34 mouse cellular contexts compared by ENCODE assay signal in genomic region chr3:50160756-50161155, GRCm38 (mm10).
"Had no signal": no experiment of that assay in that cellular context is flagged by ENCODE, and none has a peak within 500 bp of the region (broad histone marks: within the 10 kb centered on the region; RNA-seq: fewer than 3 reads in every experiment).

No protein-coding gene starts in this region.

- H3K4me1 ChIP-seq: heart, embryonic 10.5 days; heart, embryonic 12.5 days; heart, embryonic 13.5 days; heart, embryonic 15.5 days; hindbrain, embryonic 10.5 days; hindbrain, embryonic 12.5 days; hindbrain, embryonic 15.5 days; intestine, embryonic 15.5 days; kidney, embryonic 15.5 days had no signal

- ATAC-seq: hindbrain, embryonic 16.5 days; hindbrain, postnatal 0 days; inflammation-experienced regulatory T-cells, adult 6 months; intestine, embryonic 15.5 days; intestine, embryonic 16.5 days; intestine, postnatal 0 days had no signal

- H3K36me3 ChIP-seq: heart, embryonic 10.5 days; heart, embryonic 12.5 days; heart, embryonic 13.5 days; heart, embryonic 15.5 days; hindbrain, embryonic 10.5 days; hindbrain, embryonic 12.5 days; hindbrain, embryonic 15.5 days; intestine, embryonic 15.5 days; kidney, embryonic 15.5 days had no signal

- H3K9ac ChIP-seq: heart, embryonic 12.5 days; heart, embryonic 13.5 days; heart, embryonic 15.5 days; hindbrain, embryonic 12.5 days; hindbrain, embryonic 14.5 days; hindbrain, embryonic 15.5 days; intestine, embryonic 15.5 days; kidney, embryonic 15.5 days had no signal

- H3K27me3 ChIP-seq: heart, embryonic 12.5 days; heart, embryonic 13.5 days; heart, embryonic 15.5 days; hindbrain, embryonic 12.5 days; hindbrain, embryonic 15.5 days; intestine, embryonic 15.5 days; kidney, embryonic 15.5 days had no signal

- H3K4me2 ChIP-seq: heart, embryonic 11.5 days; heart, embryonic 12.5 days; heart, embryonic 13.5 days; heart, embryonic 15.5 days; hindbrain, embryonic 12.5 days; hindbrain, embryonic 14.5 days; hindbrain, embryonic 15.5 days; intestine, embryonic 15.5 days; kidney, embryonic 15.5 days had no signal

- DNase-seq: heart, postnatal 10 days; heart, postnatal 14 days; heart, postnatal 36 days; heart, postnatal 4 days; kidney, adult 11 months; kidney, adult 18-20 months; kidney, adult 2 months; kidney, adult 8-10 months; kidney, adult 9 months; kidney, postnatal 10 days; kidney, postnatal 14 days; kidney, postnatal 25 days; kidney, postnatal 36 days; kidney, postnatal 4 days; layer of hippocampus, adult 9-11 months; layer of hippocampus, postnatal 36 days had no signal

- H3K9me3 ChIP-seq: heart, embryonic 10.5 days; heart, embryonic 12.5 days; heart, embryonic 13.5 days; heart, embryonic 15.5 days; hindbrain, embryonic 10.5 days; hindbrain, embryonic 12.5 days; hindbrain, embryonic 15.5 days; intestine, embryonic 15.5 days; kidney, embryonic 15.5 days had no signal

- H3K4me3 ChIP-seq: heart, embryonic 10.5 days; heart, embryonic 12.5 days; heart, embryonic 13.5 days; heart, embryonic 15.5 days; hindbrain, embryonic 10.5 days; hindbrain, embryonic 12.5 days; hindbrain, embryonic 15.5 days; intestine, embryonic 15.5 days; kidney, embryonic 15.5 days; layer of hippocampus, adult 2 months had no signal

- H3K27ac ChIP-seq: heart, embryonic 10.5 days; heart, embryonic 13.5 days; heart, embryonic 15.5 days; hindbrain, embryonic 10.5 days; hindbrain, embryonic 12.5 days; hindbrain, embryonic 14.5 days; hindbrain, embryonic 15.5 days; hindbrain, postnatal 0 days; intestine, embryonic 15.5 days; kidney, embryonic 15.5 days; kidney, postnatal 0 days; layer of hippocampus, adult 2 months had no signal
